Mouse (Mus musculus): Measurements from ENCODE around the gene Tctn3.
"Not testable (repeated sequence)": the region's sequence is repeated elsewhere in the genome, so short reads cannot be mapped to it uniquely, and the experiment has no call there.

DNA sequence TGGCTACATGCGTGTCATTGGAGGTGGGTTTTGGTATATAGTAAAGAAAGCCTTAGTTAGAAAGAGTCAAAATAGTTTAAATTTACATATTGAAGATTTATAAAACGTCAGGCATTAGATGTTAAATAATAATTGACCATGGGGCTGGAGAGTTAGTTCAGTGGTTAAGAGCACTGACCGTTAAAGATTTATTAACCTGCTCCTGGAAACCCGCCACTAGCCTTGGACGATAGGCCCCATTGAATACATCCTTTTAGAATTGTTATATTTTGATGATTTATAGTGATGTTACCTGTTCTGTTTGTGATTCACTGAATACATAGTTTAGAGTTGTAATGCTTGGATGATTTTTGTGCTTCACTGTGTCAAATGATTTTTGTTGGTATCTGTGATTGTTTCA is 11.2 kb downstream of the Tctn3 start:
- not testable (repeated sequence) for TF ChIP-seq POLR2A (IDR thresholded peaks at IDR 0.05; ENCODE audit: control insufficient read depth, low read depth, low read length); CTCF (IDR thresholded peaks at IDR 0.05; ENCODE audit: control insufficient read depth, insufficient read depth, insufficient replicate concordance, low read depth, low read length)

Data from testis, adult 2 months (tissue).